Mouse (Mus musculus) G1E (cell line): ENCODE data around the gene Prn.

Experiments used
- CTCF ChIP-seq: IDR thresholded peaks from 2 replicates; pipeline ENCODE4 v1.5.1; 2012; ENCODE audit warnings: low read depth, low read length, inconsistent platforms, mixed read lengths
- GATA1 ChIP-seq: IDR thresholded peaks from 2 replicates; pipeline ENCODE4 v1.6.1; 2012; ENCODE audit warnings: borderline replicate concordance, low read length, inconsistent platforms, mixed read lengths
- GATA2 ChIP-seq: IDR thresholded peaks from 2 replicates; pipeline ENCODE4 v1.6.1; 2012; ENCODE audit warnings: low read depth, low read length, inconsistent platforms, borderline replicate concordance
- POLR2AphosphoS5 ChIP-seq: IDR thresholded peaks from 2 replicates; pipeline ENCODE4 v1.6.1; 2012; ENCODE audit warnings: low read depth, low read length, inconsistent platforms; ENCODE audit not compliant: insufficient replicate concordance

DNA sequence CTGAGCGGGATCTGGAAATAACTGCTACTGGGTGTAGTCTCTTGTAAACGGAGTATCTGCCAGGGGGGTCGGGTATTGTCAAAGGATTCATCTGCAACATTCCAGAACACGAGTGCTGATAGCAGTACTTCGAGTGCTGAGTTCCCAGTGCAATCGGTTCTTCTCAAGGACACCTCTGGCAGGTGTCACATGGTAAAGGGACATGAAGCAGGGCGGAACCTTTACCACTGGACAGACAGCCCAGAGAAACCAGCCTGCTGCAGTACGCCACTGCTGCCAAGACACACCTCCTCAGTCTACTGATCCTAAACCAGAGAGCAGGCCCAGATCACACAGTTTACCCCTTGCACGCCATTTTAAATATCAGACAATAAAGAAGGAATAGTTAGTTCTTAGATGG lies 45.1 kb downstream of the Prn start:
- TF ChIP-seq CTCF: no peak
- no peak for TF ChIP-seq GATA1
- no peak for TF ChIP-seq POLR2AphosphoS5
- no peak for TF ChIP-seq GATA2
